Mouse (Mus musculus) heart, adult 2 months (tissue): ENCODE measurements around the gene Acot7. TPM values are rescaled to one million over a fixed set of nuclear protein-coding genes. Genes with fewer than 3 reads are reported as not detected.

Source experiments
- DNase-seq, 2 experiments: peaks; one replicate each; pipeline ENCODE4 v3.0.0; 2021
- H3K27ac ChIP-seq: fragments of 200-600 bp; 2 replicates; pipeline ENCODE4 v1.8.1; 2022
- H3K27me3 ChIP-seq: fragments of 200-500 bp; 2 replicates; pipeline ENCODE4 v1.6.1; 2012; ENCODE audit warnings: mild to moderate bottlenecking, low read length, inconsistent platforms, mixed read lengths; ENCODE audit not compliant: control insufficient read depth, insufficient read depth
- H3K36me3 ChIP-seq: fragments of 200-500 bp; 2 replicates; pipeline ENCODE4 v1.6.1; 2012; ENCODE audit warnings: low read length, inconsistent platforms; ENCODE audit not compliant: control insufficient read depth, insufficient read depth
- H3K4me1 ChIP-seq: fragments of 200-500 bp; 2 replicates; pipeline ENCODE4 v1.6.1; 2011; ENCODE audit warnings: low read length; ENCODE audit not compliant: control insufficient read depth, insufficient read depth
- H3K4me3 ChIP-seq: fragments of 200-600 bp; 2 replicates; pipeline ENCODE4 v1.8.1; 2022
- H3K79me2 ChIP-seq: fragments of 200-500 bp; replicated peaks from 2 replicates; pipeline ENCODE4 v1.6.1; 2012; ENCODE audit warnings: mild to moderate bottlenecking, inconsistent platforms, low read length, moderate library complexity, mixed read lengths; ENCODE audit not compliant: control insufficient read depth, insufficient read depth
- H3K9ac ChIP-seq: fragments of 200-500 bp; 2 replicates; pipeline ENCODE4 v1.6.1; 2012; ENCODE audit warnings: low read depth, mild to moderate bottlenecking, control low read depth, inconsistent platforms, low read length, mixed read lengths
- CTCF ChIP-seq: fragments of 200-600 bp; IDR thresholded peaks from 2 replicates; pipeline ENCODE4 v1.8.1; 2022; ENCODE audit warnings: antibody characterized with exemption, mild to moderate bottlenecking, moderate library complexity
- EP300 ChIP-seq: fragments of 200-500 bp; IDR thresholded peaks from 2 replicates; pipeline ENCODE4 v1.6.1; 2011; ENCODE audit warnings: low read depth, low read length, control low read depth; ENCODE audit not compliant: insufficient read depth
- POLR2A ChIP-seq: fragments of 200-500 bp; IDR thresholded peaks from 2 replicates; pipeline ENCODE4 v1.6.1; 2011; ENCODE audit warnings: mild to moderate bottlenecking, low read depth, low read length, control low read depth; ENCODE audit not compliant: insufficient read depth
- WGBS: fragments of 180-500 bp; shearing (Covaris S2); methylation state at CpG from one replicate; pipeline ENCODE4 v1.1.7; 2018; 5-methylcytosine and 5-hydroxymethylcytosine counted together
- intact Hi-C: fragments of 180-260 bp; cut with DNase I; formaldehyde crosslinking; loops from one replicate; pipeline ENCODE4 v1.15.1; 2025
- polyA plus RNA-seq: library from polyadenylated mRNA; depleted of rRNA; stranded (reverse); fragments of >200 nt; gene quantifications from 2 replicates; pipeline ENCODE4 v1.2.3, GENCODE M21; 2012
- total RNA-seq, 2 experiments: library from RNA; stranded (reverse); gene quantifications; 2 replicates each; pipeline ENCODE4 v1.2.3; 2021

Gene Acot7
- total and polyA plus RNA-seq, 3 experiments = 51.7 to 64.8 (median 58.1) TPM

GRCm38 (mm10) chr4:152243241-152243891 lies 65.4 kb downstream of the Acot7 start:
- DNase-seq = no peak
- no peak overlapping the region for H3K27ac ChIP-seq
- peaks cover 15% of the 10 kb centered on the region for H3K4me1 ChIP-seq
- WGBS = 81% methylated on average over 9 of the region's 9 CpGs
- no peak overlapping the region for H3K9ac ChIP-seq
- no peak for TF ChIP-seq EP300
- TF ChIP-seq CTCF = no peak
- TF ChIP-seq POLR2A = no peak
- H3K27me3 ChIP-seq = no peaks in the 10 kb centered on the region
- intact Hi-C loops = no loop called here
- no peak overlapping the region for H3K4me3 ChIP-seq
- H3K79me2 ChIP-seq = no peaks in the 10 kb centered on the region
- 0 out of 2 replicates have a peak, but pooled peaks cover 2% of the 10 kb centered on the region for H3K36me3 ChIP-seq

- intact Hi-C loops = loop anchor here (2.0 kb wide), 1 partner anchor 17 kb away; no protein-coding TSS in a partner anchor
- Histone ChIP-seq H3K36me3 (0 out of 2 replicates have a peak, but pooled peaks cover 2% of the 10 kb centered on the region), H3K9ac (no peak overlapping the region), H3K4me3 (no peak overlapping the region), H3K4me1 (peaks cover 15% of the 10 kb centered on the region), H3K79me2 (no peaks in the 10 kb centered on the region), H3K27me3 (no peaks in the 10 kb centered on the region), H3K27ac (peak overlapping the region; percentile 87; the same call in 1 of the 2 replicates)
- no peak for DNase-seq
- no peak for TF ChIP-seq CTCF
- TF ChIP-seq POLR2A = no peak
- TF ChIP-seq EP300 = no peak
- WGBS = 85% methylated on average over 8 of the region's 8 CpGs
Observed at GRCm38 (mm10) chr4:152243969-152244368, 66.0 kb downstream of the Acot7 start.

GRCm38 (mm10) chr4:152244545-152245522 lies 66.9 kb downstream of the Acot7 start:
- WGBS = 69% methylated on average over 11 of the region's 11 CpGs
- peaks cover 15% of the 10 kb centered on the region for H3K4me1 ChIP-seq

GRCm38 (mm10) chr4:152246011-152246410 lies 68.1 kb downstream of the Acot7 start:
- no peak for TF ChIP-seq CTCF
- TF ChIP-seq EP300 = no peak
- TF ChIP-seq POLR2A = no peak
- DNase-seq = peak in 1 of 2 experiments; percentile 60
- Histone ChIP-seq H3K4me3 (no peak overlapping the region), H3K27ac (peak overlapping the region; percentile 87), H3K9ac (no peak overlapping the region), H3K27me3 (no peaks in the 10 kb centered on the region), H3K36me3 (0 out of 2 replicates have a peak, but pooled peaks cover 2% of the 10 kb centered on the region), H3K4me1 (peaks cover 15% of the 10 kb centered on the region), H3K79me2 (no peaks in the 10 kb centered on the region)
- WGBS = 65% methylated on average over 6 of the region's 6 CpGs
- intact Hi-C loops = loop anchor here (2.0 kb wide), 1 partner anchor 27 kb away; no protein-coding TSS in a partner anchor

More at GRCm38 (mm10) chr4:152244545-152245522, 66.9 kb downstream of the Acot7 start:
- Histone ChIP-seq H3K9ac (peak overlapping the region; percentile 21), H3K79me2 (no peaks in the 10 kb centered on the region), H3K36me3 (0 out of 2 replicates have a peak, but pooled peaks cover 2% of the 10 kb centered on the region), H3K27ac (peak overlapping the region; percentile 87), H3K27me3 (no peaks in the 10 kb centered on the region), H3K4me3 (no peak overlapping the region)
- intact Hi-C loops = loop anchor here (2.0 kb wide), 1 partner anchor 18 kb away; no protein-coding TSS in a partner anchor
- no peak for TF ChIP-seq CTCF
- no peak for TF ChIP-seq EP300
- TF ChIP-seq POLR2A = no peak
- DNase-seq = no peak

GRCm38 (mm10) chr4:152247195-152247594 lies 69.3 kb downstream of the Acot7 start:
- H3K36me3 ChIP-seq = 0 out of 2 replicates have a peak, but pooled peaks cover 2% of the 10 kb centered on the region
- H3K9ac ChIP-seq = no peak overlapping the region
- no peaks in the 10 kb centered on the region for H3K79me2 ChIP-seq
- no peak overlapping the region for H3K4me3 ChIP-seq
- peaks cover 15% of the 10 kb centered on the region for H3K4me1 ChIP-seq
- intact Hi-C loops = loop anchor here (2.0 kb wide), 1 partner anchor 26 kb away; no protein-coding TSS in a partner anchor
- peak overlapping the region; percentile 87 for H3K27ac ChIP-seq
- WGBS = 35% methylated on average over 3 of the region's 3 CpGs
- TF ChIP-seq EP300 = no peak
- no peak for TF ChIP-seq POLR2A
- no peak for TF ChIP-seq CTCF
- no peaks in the 10 kb centered on the region for H3K27me3 ChIP-seq
- no peak for DNase-seq
